19 mouse cellular contexts compared by ENCODE assay signal in the genomic region with DNA sequence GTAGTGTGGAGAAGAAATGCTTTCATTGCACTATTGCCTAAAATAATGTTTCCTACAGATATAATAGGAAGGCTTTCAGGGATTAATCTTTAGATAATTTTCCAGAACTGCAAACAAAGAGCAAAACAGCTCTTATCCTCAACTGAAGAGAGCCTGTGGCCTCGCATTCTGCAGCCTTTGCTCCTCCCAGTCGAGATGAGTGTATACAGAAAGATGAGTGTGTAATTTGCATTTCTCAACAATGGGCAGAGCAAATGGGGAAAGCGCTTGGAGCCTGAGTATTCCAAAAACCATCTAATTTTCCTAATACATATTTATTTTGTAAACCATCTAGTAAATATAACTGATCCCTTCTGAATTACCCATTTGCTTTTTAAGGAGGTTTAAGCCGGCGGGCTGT.
"Had no signal": no experiment of that assay in that cellular context is flagged by ENCODE, and none has a peak within 500 bp of the region (broad histone marks: within the 10 kb centered on the region; RNA-seq: fewer than 3 reads in every experiment).

No protein-coding gene starts in this region.

- DNase-seq: kidney, adult 8-10 months; kidney, postnatal 10 days; kidney, postnatal 36 days; left cerebral cortex, postnatal 4 days; liver, postnatal 0 days; lung, embryonic 14.5 days; right cerebral cortex, adult 18-20 months; right cerebral cortex, postnatal 14 days; spleen, adult 18-20 months; thymus, adult 18-20 months had no signal

- H3K27me3 ChIP-seq: kidney, embryonic 15.5 days; limb, embryonic 12.5 days; limb, embryonic 15.5 days; neural tube, embryonic 12.5 days; neural tube, embryonic 15.5 days had no signal

- ATAC-seq: liver, postnatal 0 days; lung, postnatal 0 days had no signal

- H3K36me3 ChIP-seq: kidney, embryonic 15.5 days; limb, embryonic 12.5 days; limb, embryonic 15.5 days; neural tube, embryonic 12.5 days; neural tube, embryonic 15.5 days had no signal

- H3K4me3 ChIP-seq: kidney, embryonic 15.5 days; limb, embryonic 12.5 days; limb, embryonic 15.5 days; neural tube, embryonic 12.5 days; neural tube, embryonic 15.5 days had no signal

- H3K9me3 ChIP-seq: kidney, embryonic 15.5 days; limb, embryonic 12.5 days; limb, embryonic 15.5 days; neural tube, embryonic 12.5 days; neural tube, embryonic 15.5 days had no signal

- H3K4me1 ChIP-seq: kidney, embryonic 15.5 days; limb, embryonic 12.5 days; limb, embryonic 15.5 days; neural tube, embryonic 12.5 days; neural tube, embryonic 15.5 days had no signal

- H3K4me2 ChIP-seq: kidney, embryonic 15.5 days; limb, embryonic 12.5 days; limb, embryonic 15.5 days; liver, embryonic 11.5 days; lung, embryonic 14.5 days; neural tube, embryonic 12.5 days; neural tube, embryonic 15.5 days had no signal

- H3K27ac ChIP-seq: kidney, embryonic 15.5 days; limb, embryonic 12.5 days; limb, embryonic 15.5 days; liver, embryonic 14.5 days; macrophage; neural tube, embryonic 12.5 days; neural tube, embryonic 15.5 days had no signal

- H3K9ac ChIP-seq: kidney, embryonic 15.5 days; limb, embryonic 12.5 days; limb, embryonic 15.5 days; liver, embryonic 14.5 days; liver, postnatal 0 days; lung, embryonic 14.5 days; neural tube, embryonic 12.5 days; neural tube, embryonic 15.5 days had no signal
